Mouse (Mus musculus) kidney, adult 18-20 months (tissue): ENCODE measurements at regions not wholly inside any gene's neighbourhood (a gene's known extent, or its start where the extent isn't known, plus 50 kb on each side); places are given as distances from the start of the nearest gene placed in this dataset.

Source experiments
- DNase-seq: peaks from one replicate; pipeline ENCODE4 v3.0.0; 2021

DNA sequence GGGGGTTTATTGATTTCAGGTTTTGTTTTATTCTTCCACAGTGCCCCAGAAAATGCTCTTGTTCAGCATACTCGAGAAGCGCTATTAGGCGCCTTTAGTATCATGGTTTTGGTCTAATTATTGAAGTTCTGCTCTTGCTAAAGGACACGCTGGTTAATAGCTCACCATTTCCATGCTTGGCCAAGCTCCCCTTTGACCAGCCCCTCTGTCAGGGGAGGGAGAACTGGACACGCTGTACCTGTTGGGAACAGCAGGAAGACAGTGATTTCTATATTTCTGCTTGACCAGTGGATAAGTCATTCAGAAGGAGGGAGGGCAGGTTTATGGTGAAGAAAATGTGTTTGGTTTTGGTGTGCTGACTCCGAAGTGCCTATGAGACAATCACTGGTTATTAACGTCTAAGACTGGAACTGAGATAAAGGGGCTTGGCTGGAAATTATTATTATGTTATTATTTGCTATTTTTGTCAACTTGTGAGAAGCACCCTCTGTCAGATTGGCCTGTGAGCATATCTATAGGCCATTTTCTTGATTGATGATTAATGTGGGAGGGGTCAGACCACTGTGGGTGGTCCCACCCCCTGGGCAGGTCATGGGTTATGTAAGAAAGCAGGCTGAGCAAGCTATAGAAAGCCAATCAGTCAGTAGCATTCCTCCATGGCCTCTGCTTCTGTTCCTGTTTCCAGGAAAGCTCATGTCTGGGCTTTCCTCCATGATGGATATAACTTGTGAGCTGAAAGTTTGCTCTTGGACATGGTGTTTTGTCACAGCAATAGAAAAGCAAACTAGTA is 51.2 kb upstream of the Tanc2 start:
- peak; percentile 80 for DNase-seq

DNA sequence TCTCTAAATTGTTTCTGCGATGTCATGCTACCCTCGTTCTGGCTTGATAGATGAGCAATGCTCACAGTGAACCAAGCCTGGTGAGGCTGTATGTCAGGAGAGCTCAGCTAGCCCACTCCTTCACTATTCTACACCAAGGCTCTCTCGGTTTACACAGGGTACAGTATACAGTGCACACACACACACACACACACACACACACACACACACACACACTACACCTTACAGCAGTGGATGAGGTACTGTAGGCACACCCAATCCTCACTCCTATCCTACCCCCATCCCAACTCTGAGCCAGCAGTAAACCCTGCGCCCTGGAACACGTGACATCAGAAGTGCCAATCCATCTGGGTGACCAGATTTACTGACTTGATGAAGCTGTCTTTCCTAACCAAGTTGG is 57.2 kb upstream of the Tanc2 start:
- no peak for DNase-seq

DNA sequence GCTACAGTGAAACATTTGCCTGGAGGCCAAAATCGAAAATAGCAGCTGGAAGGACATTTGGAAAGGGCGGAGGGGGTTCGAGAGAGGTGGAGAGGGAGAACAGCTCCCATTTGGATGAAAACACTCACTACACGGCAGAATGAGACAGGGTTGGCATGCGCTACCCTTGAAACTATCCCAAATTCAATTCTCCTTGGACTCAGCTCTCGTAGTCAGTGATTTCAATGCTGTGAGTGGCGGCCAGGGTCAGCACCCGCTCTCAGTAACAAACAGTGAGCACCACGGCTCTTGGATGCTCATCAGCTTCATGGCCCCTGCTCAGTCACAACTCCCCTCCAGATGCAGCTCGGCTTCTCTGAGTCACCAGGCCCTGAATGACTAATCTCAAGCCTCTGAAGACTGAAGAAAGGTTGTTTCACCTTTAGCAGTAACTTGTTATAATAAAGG is 59.1 kb upstream of the Tanc2 start:
- no peak for DNase-seq

DNA sequence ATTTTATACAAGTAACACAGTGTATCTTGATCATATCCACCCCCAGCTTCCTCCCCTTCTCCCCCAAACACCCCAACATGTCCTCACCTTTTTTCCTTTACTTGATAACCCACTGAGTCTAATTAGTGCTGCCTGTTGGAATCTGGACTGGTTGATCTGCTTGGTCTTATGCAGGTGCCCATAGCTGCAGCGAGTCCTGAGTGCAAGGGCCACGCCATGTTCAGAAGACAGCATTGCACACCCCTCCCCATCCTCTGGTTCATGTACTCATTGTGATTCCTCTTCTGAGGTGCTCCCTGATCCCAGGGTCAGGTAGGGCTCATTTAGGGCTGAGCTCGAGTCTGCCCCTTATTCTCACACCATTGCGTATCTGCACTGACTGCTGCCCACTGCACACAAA is 63.7 kb upstream of the Tanc2 start:
- no peak for DNase-seq

DNA sequence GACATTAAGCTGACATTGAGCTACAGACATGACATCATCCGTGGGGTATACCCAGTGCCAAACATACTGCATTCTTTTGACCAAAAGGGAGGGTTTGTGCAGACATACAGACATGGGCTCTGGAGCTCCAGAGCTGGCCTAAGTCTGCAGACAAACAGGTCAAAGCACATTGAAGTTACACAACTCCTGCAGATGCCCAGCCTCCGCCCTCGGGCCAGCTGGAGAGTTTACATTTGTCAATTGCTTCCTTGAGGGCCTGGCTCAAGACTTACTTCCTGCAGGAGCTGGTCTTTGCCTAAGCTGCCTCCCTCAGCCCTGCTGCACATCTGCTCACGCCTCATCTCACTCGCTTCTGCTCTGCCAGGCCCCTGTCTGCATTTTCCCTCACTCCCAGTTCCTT is 64.2 kb upstream of the Tanc2 start:
- peak; percentile 57 for DNase-seq

DNA sequence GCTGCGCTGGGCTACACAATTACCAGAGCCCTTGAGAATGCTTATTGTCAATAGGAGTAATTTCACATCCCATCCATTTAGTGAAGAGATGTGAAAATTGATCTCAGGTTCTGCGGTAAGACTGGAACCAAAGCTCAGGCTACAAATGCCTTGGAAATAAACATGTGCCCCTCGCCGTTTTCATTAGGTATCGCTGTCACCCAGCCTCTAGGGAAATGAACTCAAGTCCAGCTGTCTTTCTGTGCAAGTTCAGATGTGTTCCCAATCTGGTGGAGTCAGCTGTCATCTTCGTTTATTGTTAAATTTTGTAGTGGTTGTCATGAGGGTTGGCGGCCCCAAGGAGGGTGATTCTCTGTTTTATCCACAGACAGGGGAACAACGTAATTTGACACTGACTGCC is 65.4 kb upstream of the Tanc2 start:
- no peak for DNase-seq

DNA sequence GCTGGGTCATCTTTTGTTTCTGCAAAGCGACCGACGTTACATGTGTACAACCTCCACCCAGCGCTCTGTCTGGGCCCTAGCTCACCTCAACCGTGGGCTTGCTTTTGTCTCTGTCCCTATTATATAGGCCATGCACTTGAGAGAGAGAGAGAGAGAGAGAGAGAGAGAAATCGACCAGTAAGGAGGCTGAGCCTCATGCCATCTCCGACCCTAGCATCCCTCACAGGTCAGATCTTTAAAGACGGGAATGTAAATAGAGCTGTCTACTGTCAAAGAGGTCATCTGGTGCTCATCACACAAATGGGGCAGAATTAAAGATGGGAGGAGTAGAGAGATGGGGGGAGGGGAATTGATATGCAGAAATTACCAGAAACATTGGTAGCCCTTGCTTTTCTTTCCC is 66.0 kb upstream of the Tanc2 start:
- no peak for DNase-seq

DNA sequence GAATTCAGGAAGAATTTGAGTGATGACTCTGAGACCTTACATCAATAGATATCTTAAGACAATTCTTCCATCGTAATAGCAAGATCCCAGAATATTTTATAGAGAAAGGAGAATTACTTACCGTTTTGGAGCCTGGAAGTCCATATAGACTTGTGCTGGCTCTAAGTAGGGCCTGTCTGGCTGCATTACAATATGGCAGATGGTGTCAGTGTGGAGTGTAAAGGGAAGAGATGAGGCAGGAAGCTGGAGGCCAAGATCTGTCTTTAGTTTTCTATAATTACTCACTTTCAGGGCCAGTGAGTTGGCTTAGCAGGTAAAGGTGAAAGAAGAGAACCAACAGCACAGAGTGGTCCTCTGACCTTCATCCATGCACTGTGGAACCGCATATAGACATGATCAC is 63.9 kb upstream of the March10 start:
- DNase-seq: no peak

DNA sequence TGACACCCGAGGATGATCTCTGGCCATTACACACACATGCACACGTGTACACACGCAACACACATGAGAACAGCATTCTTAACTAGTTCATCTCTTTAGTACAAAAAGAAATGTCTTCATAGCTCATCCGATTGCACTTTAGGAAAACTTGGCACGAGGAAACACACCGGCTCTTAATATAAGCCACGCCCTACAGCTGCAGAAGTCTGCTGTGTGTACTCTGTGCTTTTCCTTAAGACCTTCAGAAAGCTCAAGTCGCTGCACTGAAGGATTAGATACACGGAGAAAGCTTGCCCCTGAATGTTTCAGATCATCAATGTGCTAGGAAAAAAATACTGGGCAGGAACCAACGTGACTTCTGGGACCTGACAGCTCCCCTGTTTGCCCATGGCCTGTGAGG is 56.7 kb upstream of the March10 start:
- no peak for DNase-seq

DNA sequence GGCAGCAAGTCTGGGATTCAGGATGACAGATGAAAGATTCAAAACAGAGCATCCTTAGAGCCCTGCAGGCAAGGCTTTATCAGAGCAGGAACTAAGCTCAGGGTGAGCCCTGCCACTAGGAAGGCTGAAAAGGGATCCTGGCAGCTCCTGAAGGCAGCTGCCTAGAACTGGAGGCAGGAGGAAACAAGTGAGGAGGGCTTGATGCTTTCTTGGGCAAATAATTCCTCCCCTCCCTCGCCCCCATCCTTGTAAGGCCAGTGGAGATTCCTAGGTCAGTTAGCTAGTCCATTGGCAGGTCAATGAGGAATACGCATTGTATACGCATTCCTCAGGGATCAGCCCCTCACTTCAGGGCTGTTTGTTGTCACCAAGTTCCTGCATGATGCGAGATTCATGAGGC is 54.1 kb upstream of the March10 start:
- DNase-seq: no peak

DNA sequence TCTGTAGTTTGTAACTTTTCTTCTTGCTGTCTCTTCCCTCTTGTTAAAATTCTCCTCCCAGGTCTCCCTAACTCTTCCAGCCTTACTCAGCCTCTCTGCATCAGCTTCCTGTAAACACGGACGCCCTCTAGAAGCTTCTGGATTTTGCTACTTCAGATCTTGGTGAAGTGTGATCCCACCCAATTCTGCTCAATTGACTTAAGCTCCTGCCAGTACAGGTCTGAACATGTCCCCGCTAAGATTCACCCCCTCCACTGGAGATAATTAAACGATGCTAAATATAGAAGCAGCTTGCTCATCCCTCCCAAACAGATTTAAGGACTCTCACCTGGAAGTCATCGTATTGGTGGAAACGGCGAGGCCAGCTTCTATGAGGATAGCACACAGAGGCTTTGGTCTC is 53.5 kb upstream of the March10 start:
- DNase-seq: no peak

DNA sequence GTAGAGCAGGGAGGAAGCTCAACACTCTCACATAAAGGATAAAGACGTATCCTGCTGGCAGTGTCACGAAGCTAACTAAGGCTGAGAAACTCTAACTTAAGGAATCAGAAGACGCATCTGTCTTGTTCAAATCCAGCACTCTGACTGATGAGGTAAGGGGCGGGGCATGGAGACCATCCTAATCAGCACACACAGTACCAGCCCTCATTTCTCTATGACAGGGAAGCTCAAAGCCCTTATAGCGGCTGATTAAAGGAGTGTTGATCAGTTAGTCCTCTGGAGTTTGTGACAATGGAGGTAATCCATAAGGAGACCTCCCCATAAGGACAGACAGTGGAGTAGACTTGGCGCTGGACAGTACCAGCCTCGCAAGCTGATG is 52.1 kb upstream of the March10 start:
- DNase-seq: no peak

DNA sequence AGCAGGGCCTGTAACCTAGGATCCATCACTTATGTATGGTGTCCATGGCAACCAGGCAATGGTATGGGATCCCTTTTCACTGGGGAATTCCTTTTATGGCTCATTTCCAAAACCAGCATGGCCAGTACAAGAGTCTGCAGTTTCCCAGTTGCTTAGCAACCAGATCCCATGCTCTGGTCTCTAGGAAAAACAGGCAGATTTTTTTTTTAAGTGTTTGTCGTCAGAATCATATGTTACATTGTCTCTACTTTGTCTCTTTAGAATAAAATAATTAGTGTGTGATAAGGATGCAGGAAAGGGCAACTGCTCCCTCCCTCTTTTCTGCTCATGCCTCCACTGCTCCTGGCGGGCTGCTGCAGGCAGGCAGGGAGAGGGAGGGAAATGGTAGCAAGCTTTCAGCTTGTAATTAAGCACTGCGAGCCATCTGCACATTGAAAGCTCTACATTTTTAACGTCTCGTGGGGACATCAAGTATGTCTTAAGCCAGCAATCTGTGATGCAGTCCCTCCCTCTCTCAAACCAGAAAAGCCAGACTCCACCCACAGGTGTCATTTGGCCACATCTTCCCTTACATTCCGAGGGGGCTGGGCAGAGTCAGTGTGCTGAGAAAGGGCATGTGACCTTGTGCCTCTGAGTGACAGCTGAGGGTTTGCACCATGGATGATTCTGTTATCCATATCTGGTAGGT is 51.6 kb upstream of the March10 start:
- no peak for DNase-seq

DNA sequence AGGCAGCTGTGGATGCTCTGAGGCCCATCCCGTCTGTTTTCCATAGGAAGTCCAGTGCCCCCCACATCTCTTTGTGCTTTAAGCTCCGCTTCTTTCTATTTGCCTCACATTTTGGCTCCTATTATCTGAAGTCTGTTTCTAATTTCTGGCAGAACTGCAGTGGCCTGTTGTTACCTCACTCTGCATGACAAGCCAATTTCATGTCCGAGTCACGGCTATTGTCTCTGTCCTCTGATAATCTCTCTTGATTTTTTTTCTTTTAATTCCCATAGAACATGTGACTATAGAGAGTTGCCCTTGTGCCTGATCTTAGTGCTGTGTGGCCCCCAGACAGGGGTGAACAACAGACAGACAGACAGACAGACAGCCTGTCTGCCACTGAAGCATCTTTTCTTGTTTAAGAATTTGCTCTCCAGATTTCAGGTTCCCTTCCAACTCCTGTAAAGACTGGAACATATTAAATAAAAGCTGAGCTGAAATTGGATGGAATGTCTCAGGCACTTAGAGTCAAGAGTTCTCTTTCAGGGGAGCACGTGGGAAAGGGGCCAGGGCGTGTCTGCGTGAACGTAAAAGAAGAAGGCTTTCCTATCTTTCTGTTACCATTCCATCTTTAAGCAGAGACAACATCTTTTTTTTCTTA is 50.9 kb upstream of the March10 start:
- no peak for DNase-seq
